Mouse (Mus musculus) forelimb bud, embryonic 11.5 days (tissue): ENCODE results near the gene Xkrx.
"Not testable (repeated sequence)": the region's sequence is repeated elsewhere in the genome, so short reads cannot be mapped to it uniquely, and the experiment has no call there.

Experiments
- DNase-seq: peaks from one replicate; pipeline ENCODE4 v3.0.0-alpha.2; 2012; ENCODE audit warnings: low read depth, low spot score

Gene Xkrx

GRCm38 (mm10) chrX:134162043-134162720 lies at the start of gene Xkrx:
TSS of gene Xkrx (minus strand) at chrX:134162076.
- DNase-seq = no peak

- DNase-seq = no peak
These were observed 49.3 kb upstream of the Xkrx start for GRCm38 (mm10) chrX:134211151-134211642.

- DNase-seq = no peak
These were observed 46.6 kb upstream of the Xkrx start for GRCm38 (mm10) chrX:134208491-134208890.

- not testable (repeated sequence) for DNase-seq
These were observed 25.3 kb upstream of the Xkrx start, which contains the start of gene Arl13a for GRCm38 (mm10) chrX:134187201-134187600. TSS of gene Arl13a (plus strand) at chrX:134187501.

DNA sequence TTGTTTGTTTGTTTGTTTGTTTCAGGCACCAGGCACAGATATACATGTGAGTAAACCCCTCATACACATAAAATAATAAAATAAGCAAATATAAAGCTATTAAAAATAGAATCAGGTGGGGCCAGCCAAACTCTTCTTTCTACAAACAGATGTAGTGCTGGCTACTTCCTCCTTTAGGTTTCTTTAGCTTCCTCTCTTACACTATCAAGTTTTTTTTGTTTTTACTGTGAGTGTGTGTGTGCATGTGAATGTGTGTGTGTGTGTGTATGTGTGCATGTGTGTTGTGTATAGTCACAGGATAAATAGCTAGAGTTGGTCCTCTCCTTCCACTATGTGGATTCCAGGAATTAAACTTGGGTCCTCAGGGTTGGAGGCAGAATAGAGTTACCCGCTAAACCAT lies 12.8 kb upstream of the Xkrx start:
- no peak for DNase-seq

- DNase-seq = no peak
These were observed 8.7 kb upstream of the Xkrx start for GRCm38 (mm10) chrX:134170584-134170983.

DNA sequence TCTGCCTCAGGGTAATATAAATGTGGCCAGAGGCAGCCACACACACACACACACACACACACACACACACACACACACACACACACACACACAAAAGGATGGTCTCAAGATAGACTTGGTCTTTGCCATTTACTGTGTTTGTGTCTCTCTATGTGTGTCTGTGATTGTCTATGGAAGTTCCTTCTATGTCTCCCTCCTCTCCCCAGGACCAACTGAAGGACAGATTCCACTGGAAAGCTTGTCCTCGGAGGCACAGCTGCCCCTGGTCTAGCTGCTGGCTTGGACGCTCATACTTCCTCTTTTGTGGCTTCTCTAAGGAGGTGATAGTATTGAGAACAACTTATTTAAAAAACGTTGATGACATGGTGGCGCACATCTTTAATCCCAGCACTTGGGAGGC lies 1.6 kb upstream of the Xkrx start:
- DNase-seq = no peak

- DNase-seq = no peak
These were observed 950 bp upstream of the Xkrx start for GRCm38 (mm10) chrX:134162826-134163225.

GRCm38 (mm10) chrX:134160442-134160841 lies 1.4 kb downstream of the Xkrx start:
- DNase-seq = no peak

DNA sequence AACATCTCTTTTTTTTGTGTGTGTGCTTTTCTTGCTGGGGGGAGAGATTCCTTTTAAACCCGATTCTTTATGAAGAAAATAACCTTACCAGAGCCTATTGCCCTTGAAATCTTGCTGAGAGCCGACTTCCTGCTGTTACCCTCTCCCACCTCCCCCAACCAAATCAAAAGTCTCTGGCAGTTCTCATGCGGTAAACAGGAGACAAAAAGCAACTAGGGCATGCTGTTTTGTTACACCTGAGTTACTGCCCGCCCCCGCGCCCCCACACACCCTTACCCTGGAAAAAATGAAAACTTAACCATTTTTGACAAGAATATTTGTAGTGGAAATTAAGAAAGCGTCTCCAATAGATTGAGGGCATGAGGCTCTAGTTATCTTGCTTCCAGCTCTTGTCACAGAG lies 3.7 kb downstream of the Xkrx start:
- no peak for DNase-seq

DNA sequence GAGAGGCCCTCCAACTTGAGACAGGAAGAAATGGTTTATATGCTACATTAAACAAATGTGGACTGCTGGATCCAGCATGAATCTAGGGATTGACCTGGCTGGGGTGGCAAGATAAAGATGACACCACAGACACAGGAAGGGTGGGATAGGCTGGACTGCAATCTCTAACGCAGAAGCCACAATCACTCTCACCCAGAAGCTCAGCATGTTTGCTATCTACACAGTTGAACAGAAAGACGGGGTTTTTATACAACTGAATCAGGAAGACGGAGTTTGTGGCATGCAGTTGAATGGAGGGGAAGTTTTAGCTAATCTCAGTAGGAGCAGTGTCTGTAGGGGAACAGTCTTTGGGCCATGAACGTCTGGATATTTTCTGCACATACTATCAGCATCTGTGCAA lies 19.9 kb downstream of the Xkrx start:
- no peak for DNase-seq

DNA sequence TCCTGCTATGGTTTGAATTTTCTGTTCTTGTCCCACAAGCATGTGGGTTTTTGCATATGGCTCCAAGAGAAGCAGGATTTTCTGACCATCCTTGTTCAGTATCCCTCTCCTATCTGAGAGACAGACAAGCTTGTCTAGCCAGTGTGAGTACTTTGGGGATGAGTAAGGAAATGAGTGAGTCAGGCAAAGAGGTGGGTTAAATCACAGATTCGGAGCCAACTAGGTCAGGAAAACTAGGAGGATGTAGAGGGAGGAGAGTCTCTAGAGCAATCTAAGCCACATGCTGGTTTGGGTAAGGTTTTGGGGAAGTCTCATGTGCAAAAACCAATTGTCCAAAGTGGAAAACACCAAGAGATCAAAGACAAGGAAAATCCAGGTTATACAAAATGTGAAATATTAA lies 20.3 kb downstream of the Xkrx start:
- DNase-seq = no peak

DNA sequence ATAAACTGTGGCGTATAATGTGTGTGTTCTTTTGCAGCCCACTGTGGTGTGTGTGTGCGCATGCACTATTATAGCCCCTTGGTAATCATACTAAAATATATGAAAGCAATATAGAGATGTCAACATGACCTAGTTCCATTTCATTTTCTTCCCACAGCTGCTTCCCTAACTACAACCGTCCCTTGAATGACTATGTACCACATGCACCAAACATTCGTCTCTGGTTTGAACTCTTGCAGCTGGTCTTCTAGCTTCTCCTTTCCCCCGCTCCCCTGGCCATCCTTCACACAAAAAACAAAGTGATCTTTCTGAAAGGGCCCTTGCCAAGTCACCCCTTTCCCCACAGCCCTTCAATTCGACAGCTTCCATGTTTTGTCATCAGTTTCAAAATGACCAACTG lies 21.9 kb downstream of the Xkrx start:
- DNase-seq = no peak

DNA sequence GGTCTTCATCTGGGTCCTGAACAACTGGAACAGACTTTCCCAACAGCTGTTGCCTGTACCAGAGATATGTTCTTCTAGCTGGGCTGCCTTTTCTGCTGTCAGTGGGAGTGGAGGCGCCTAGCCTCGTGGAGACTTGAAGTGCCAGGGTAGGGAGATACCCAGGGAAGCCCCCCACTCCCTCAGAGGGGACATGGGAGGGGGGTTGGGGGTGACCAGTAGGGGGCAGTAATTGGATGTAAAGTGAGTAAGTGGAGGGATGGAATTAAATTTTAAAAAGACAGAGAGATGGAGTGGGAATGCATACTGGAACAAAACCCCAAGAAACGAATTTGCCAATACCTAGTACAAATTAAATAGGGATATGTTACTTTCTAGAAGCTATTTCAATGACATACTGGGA lies 28.1 kb downstream of the Xkrx start:
- no peak for DNase-seq

- peak; percentile 11 for DNase-seq
These were observed 29.6 kb downstream of the Xkrx start for GRCm38 (mm10) chrX:134132295-134132694.

DNA sequence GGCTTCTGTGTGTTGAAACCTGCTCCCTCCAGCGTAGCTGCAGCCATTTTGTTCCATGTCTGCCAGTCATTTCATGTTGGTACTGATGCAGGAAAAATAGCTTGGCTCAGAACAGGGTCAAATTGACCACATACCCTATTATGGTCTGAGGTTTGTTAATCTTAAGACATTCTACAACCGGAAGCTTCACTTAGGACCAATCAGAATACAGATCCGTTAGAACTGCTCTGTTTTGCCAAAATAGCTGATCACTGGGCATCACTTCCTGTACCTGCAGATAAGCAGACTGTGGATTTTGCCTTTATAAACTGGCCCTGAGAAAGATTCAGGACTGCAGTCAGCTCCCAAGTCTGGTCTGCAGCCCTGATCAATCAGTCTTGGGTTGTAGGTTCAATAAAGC lies 33.3 kb downstream of the Xkrx start:
- no peak for DNase-seq

DNA sequence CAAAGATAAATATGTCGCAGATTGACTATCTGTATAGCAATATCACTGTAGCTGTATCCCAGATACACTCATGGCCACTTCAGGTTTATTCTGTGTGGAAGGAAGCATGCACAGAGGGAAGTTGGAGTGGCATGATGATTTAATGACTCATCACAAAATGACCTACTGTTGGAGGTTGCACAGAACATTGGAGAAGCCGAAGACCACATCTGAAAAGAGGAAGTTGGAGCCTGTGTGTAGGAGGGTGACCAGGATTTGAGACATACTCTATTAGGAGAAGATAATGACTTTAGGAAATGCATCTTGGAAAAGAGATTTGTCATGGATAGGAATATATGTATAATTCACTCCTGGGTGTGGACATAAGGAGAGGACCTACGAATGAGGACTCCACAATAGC lies 45.5 kb downstream of the Xkrx start:
- DNase-seq = no peak

DNA sequence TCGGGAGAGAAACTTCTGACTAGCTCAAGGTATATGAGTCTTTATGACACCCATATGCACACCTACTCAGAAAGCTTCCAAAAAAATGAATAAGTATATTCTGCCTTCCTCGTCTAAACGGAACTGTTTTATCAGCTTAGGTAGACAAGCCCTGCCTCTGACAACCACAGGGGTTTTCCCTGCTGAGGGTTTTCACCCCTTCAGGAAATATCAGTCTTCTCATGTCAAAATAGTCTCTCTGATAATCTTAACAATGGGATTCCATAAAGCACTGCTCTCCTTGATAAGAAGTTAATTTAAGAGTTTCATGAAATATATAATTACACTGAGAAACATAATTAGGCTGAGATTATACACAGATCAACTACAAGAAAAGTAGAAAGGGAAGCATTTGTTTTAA lies 50.1 kb downstream of the Xkrx start:
- DNase-seq = no peak

DNA sequence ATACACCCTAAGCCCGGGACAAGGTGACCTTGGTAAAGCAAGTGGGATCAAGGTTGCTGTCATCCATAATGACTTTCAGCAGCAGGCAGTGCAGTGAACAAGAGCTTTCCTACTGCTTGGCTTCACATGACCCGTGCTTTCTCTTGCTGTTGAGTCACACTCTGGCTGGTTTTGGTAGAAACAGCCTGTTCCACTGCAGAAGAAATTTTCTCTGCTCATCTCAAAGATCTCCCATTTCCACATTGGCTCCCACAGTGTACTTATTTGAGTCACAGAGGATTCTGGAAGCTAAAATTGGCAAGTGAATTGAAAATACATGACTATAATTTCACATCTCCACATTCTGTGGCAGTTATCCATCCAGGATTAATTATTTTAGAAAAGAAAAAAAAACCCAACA lies 59.2 kb downstream of the Xkrx start:
- DNase-seq = no peak
